Mouse (Mus musculus) c-Kit-positive CD71-positive TER-119-negative erythroid progenitor cells, embryonic 14.5 days (primary cell): Measurements from ENCODE around the gene Trpc1.

ENCODE experiments used
- DNase-seq: peaks from one replicate; pipeline ENCODE4 v3.0.0-alpha.2; 2013; ENCODE audit warnings: low read depth

Gene Trpc1

GRCm38 (mm10) chr9:95750037-95750511, at the start of gene Trpc1:
Trpc1 (minus strand) TSS chr9:95750375.
- DNase-seq: peak; percentile 55

DNA sequence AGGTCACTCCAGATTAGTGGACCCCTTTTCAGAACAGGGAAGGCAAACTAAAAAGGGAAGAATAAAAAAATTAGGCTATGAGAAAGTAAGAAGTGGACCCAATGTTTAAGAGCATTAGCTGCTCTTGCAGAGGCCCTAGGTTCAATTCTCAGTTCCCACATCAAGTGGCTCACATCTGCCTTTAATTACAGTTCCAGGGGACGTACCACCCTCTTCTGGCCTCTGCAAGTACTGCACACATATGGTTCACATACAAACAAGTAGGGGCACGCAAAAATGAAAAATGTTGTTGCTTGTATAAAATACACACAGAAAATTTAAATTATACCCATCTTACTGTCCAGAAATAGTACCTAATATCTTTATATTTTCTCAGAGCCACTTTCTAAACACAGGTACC, 46.1 kb upstream of the Trpc1 start:
- DNase-seq: no peak

GRCm38 (mm10) chr9:95795844-95796243, 45.7 kb upstream of the Trpc1 start:
- DNase-seq: no peak

GRCm38 (mm10) chr9:95795077-95795784, 45.1 kb upstream of the Trpc1 start:
- DNase-seq: no peak

GRCm38 (mm10) chr9:95793986-95794744, 44.0 kb upstream of the Trpc1 start:
- no peak for DNase-seq

GRCm38 (mm10) chr9:95784888-95785511, 34.8 kb upstream of the Trpc1 start:
- no peak for DNase-seq

- no peak for DNase-seq
Observed at GRCm38 (mm10) chr9:95783646-95784293, 33.6 kb upstream of the Trpc1 start.

DNA sequence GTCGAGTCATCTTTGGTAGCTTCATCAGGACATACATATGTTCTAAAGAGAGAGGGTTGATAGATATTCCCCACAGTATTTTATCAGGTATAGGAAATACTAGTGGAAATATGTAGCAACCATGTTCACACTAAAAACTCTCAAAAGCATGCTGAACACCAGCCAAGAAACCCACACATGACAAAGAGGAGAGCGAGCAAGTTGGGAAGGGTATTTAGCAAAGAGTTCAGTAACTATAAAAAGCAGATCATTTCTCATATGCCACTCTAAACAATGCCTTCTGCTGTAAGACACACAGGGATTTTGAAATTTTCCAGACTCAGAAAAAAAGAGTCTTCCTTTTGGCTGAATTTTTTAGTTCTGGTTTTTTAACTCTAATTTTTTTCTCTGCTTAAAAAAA, 21.5 kb upstream of the Trpc1 start:
- DNase-seq: no peak

DNA sequence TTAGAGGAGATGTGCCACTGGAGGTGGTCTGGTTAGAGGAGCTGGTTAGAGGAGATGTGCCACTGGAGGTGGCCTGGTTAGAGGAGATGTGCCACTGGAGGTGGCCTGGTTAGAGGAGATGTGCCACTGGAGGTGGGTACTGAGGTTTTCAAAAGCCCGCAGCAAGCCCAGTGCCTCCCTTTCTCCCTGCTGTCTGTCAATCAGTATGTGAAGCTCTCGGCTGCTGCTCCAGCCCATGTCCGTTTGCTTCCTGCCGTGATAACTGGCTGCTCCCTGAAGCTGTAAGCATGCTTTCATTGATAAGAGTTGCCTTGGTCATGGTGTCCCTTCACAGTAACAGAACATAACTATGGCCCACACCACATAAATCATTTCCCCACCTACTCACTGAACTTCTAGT, 13.0 kb upstream of the Trpc1 start:
- no peak for DNase-seq

GRCm38 (mm10) chr9:95762228-95762627, 12.1 kb upstream of the Trpc1 start:
- no peak for DNase-seq

GRCm38 (mm10) chr9:95761381-95761780, 11.2 kb upstream of the Trpc1 start:
- no peak for DNase-seq

- no peak for DNase-seq
Observed at GRCm38 (mm10) chr9:95750746-95751145, 571 bp upstream of the Trpc1 start.

- no peak for DNase-seq
Observed at GRCm38 (mm10) chr9:95749461-95749928, 680 bp downstream of the Trpc1 start.

DNA sequence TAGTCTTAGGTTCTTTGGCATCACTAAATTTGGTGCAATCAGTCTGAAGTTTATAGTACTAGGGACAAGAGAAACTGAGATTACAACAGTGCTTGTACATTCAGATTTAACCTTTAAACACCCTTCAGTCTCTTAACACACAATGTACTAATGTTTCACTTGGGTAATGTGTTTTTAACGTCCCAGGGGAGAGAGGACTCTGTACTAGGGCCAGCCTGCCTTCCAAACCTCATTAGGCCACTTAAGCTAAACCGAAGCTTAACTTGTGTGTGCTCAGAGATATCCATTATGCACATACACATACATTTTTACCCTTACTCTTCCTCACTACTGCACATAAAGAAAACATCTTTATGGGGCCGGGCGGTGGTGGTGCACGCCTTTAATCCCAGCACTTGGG, 2.9 kb downstream of the Trpc1 start:
- DNase-seq: no peak

DNA sequence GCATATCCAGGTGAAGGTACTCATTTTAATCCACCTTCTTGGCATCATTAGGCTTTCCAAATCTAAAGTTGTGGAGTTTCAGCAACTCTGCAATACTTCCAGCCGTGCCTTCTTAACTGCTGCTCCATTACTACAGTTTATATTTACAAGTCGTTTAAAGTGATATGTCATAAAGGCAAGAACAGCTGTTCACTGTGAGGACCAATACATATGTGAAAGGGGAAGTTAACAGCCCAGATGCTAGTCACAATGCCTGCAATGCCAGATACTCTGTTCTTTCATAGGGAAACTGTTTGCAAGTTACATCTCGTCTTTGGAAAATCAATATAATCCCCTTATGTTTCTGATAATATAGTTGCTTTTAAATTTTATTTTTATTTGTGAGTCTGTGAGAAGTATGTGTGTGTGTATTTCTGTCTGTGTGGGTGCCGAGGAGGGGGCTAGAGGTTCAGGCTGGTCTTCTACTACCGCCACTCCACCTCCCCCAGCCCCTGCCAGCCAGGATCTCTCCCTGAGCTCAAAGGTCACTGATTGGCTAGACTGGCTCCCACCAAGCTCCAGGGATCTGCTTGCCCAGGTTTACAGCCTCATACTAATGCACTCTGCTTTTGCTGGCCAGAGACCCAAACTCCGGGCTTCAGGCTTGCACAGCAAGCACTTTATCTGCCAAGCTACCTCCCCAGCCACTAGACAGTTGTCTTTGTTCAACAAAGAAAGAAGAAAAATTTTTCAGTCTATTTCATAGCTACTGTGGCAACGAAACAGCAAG, 5.1 kb downstream of the Trpc1 start:
- DNase-seq: no peak

- DNase-seq: no peak
Observed at GRCm38 (mm10) chr9:95736238-95736637, 13.9 kb downstream of the Trpc1 start.

DNA sequence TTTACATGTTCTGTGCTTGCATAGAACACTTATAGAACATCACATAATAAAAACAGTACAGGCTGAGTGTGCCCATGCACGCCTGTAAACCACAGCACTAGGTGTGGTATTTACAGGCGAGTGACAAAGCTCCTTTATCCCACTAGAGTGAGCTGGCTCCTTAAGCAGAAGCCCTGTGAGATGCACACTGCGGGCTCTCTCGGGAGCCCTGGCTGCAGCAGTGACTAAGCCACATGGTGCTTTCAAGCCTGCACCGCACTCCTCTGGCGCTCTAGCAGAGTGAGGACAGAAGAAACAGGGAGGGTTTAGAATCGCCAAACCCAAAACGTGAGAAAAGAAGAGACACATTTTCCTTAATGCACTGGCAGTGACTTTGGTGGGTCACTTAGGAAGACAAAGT, 37.6 kb downstream of the Trpc1 start:
- DNase-seq: no peak

DNA sequence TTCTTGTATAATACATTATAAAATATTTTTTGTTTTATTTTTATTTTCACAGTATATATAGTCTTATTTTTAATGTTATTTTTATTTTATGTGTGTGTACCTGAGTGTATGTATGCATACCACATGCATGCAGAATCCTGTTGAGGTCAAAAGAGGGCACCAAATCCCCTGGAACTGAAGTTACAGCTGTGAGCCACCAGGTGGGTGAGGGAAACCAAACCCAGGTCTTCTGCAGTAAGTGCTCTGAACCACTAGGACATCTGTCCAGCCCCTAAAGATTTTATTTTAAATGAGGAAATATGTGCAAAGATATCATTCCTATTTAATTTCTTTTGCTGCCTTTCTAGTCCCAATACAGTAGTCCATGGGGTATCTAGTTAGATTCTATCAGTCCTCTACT, 41.2 kb downstream of the Trpc1 start:
- DNase-seq: no peak

DNA sequence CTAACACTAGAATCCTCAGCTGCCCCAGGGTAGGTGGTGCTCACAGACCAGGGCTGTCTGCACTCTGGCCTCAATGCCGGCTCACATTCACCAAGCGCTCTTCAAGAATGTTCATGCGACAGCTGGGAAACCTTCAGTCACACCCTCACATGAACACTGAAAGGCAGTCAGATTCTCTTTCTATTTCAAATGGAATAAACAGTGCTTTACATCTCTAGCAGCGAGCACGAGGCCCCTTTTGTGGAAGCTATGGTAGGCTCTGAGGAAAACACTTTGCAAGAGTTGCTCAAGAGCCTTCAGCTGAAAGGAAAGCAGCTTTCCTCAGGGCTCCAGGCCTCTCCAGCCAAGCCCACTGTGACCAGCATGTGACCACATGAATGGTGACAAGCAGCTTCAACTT, 44.8 kb downstream of the Trpc1 start:
- DNase-seq: no peak

- peak; percentile 7 for DNase-seq
Observed at GRCm38 (mm10) chr9:95704078-95704477, 46.1 kb downstream of the Trpc1 start.

DNA sequence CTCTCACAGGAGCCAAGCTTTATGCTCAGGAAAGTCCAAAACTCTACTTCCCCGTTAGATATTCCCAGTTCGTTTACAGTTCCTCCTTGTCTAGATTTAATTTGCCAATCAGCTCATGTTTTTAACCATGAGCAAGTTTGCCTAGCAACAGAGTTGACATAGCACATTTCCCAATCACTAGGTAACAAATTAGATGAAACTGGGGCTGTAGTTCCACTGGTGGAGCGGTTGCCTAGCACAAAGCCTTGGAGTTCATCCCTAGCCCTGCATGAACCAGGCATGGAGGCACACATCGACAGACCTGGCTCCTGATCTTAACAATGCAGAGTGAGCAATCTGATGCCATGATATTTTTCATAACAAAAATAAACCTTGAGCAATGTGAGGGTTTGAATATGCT, 50.9 kb downstream of the Trpc1 start:
- DNase-seq: no peak

DNA sequence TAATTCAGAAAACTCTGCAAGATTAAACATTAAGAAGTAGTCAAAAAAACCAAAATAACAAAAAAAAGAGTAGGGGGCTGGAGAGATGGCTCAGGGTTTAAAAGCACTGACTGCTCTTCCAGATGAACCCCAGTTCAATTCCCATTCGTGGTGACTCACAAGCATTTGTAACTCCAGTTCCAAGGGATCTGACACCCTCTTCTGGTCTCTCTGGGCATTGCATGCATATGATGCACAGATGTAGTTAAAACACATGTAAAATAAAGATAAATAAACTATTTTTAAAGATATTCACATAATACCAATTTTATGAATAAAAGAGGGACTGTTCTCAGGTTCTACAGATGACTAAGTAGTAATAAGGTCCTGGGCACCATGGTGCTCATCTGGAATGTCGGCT, 52.4 kb downstream of the Trpc1 start:
- DNase-seq: peak; percentile 35
